Mouse (Mus musculus): ENCODE measurements around the gene Disp1.

The Disp1 gene

DNA sequence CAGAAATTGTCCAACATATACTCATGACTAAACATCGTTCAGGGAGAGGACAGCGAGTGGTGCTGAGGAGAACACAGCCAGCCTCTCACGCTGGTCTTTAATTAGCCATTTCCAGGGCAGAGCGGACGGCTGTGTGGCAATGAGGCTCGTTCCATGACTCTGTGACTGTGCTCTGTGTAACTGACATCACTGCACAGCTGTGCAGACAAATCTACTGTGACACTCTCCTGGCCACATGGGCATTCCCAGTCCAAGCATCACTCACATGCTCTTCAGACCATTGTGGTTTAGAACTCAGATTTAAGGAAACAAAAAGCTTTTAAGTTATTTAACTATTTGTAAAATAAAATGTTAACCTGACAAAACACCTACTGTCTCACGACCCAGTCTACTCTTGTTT, 62.1 kb downstream of the Disp1 start:
- DNase-seq: no peak

DNA sequence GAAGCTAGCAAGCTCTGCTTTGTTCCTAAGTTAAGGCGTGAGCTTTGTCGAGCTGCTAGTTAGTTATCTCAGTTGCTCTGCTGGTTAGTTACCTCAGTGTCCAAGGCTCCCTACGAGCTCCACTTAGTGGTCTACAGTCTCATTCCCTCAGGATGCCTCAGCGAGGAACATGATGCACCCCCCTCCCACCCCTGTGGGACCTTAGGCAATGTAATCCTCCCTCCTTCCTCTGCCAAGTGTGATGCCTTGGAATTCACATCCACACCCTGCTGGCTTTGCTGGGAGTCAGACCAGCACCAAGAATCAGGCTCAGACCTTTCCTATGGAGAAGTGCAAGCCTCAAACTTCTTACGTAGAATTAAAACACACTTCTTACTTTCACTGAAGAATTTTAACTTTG, 65.7 kb downstream of the Disp1 start:
- DNase-seq: no peak

DNA sequence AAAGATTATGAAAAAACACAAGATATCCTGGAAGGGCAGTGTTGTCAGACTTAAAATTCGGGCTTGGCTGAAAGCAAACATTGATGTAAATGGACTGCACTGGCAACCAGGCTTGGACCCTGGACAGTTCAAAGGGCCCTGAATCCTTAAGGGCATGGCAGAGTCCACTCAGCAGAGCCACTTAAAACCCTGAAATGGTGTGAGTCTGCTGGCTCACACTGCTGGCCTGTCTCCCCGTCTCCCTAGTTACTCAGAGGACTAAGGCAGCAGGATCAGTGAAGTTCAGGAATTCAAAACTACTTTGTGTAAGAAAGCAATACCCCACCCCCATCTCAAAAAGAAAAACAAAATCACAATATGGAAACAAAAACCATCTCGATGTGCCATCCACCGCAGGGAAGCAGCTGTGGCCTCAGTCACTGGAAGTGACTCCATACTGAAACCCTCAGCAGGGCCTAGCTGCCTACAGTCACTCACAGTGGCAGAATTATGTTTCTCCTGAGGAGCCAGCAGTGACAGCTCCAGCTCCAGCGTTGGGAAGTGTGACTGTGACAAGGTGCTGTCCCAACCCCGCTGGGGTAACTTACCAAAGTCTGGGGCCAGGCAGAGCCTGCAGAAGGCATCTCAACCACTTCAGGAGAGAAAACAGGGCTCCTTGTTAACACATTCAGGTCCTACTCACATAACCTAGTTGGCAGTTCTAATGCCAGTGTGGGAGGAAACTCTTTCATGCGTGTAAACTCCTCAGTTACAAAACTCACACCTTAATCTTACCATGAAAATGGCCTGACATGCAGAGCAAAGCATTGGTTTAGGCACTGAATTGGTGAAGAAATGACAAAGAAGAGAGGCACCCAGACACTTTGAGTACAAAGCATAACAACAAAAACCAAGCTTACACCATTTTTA, 66.8 kb downstream of the Disp1 start:
- no peak for DNase-seq

DNA sequence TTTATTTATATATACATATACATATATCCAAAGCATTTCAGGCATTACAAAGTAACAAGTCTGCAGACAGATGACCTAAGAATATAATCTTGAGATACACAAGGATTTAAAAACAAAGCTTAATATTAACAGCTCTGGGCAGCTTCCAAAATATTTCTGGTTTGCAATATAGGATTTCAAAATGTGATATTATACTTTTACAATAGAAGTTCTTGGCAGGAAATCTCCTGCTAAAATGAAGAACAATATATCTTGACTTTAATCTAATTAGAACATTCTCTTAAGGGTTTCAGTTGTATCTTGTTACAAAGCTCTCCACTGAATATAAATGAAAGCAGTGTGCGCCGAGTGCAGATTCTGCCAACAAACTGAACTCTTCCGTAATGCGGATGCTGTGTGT, 68.0 kb downstream of the Disp1 start:
- no peak for DNase-seq

DNA sequence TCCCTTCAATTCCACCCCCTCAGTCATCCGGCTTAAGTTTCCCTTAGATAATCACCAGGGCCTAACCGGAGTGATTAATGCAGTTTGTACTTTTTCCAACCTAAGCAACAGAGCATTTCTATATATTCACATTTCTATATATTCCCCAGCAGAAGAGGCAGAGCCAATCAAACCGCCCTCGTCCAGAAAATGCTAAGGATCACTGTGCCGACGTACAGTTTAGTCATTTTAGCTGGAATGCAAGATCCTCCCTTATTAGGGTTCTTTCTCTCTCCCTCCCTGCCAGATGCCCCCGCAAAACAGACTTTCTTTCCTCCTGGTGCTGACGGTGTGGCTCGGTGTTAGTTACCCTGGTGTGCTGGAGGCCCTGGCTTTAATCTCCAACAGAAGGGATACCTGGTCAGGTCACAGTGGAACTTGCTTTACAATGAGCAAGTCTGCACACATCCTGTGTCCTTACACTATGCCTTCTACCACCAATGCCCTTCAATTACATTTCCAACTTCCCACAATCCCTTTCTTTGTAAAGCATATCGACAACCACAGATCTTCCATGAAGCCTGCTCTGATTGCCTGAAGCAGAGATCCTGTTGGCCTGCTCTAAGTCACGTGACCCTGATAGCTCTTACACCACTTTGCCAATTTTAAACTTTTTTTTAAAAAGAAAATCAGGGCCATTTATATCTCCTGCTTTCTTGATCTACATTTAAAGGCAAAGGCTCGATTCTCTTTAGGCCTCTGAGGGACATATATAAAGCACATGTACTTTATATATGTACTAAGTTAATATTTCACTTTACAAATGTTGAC, 69.6 kb downstream of the Disp1 start:
- DNase-seq: no peak

DNA sequence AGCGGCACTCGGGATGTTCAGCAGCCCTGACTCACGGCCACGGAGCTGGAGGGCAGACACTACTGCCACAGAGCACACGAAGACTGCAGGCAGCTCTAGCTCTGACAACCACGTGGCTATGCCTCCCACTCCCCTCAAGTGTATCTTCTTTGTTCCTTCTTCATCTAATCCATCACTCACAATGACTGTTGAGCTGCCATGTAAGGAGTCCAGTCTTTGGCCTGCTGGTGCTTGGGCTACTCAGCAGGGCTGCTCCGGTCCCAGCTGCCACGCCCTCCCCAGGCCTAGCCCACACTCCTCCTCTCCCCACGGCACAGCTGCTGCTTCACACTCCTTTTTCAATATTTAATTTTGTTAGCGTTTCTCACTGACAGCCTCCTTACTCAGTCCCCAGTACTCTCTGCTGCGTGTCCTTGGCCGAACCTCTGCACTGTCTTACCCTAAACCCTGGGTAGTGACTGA, 70.9 kb downstream of the Disp1 start:
- no peak for DNase-seq

DNA sequence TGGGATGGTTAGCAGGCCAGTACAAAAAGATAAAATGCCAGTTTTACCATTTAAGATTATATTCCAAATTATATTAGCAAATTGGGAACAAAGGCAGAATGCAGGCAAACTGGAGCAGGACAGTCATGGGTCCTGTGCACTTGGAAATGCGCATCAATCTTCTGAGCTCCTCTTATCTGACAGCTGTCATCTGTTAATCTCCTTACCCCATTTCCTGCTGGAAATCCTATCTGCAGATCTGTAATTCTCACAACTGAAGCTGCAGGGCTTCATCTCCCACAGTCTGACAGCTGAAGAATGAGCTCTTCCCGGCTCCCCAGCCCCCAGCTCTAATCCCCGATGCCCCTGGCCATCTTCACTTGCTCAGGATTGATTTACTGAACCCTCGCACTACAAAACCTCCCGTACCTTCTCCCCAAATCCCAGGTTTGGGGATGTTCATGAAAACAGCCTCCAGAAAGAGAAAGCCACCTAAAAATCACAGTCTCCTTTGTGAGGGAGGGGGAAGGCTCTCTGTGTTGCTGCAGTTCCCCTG, 71.7 kb downstream of the Disp1 start:
- DNase-seq: no peak

DNA sequence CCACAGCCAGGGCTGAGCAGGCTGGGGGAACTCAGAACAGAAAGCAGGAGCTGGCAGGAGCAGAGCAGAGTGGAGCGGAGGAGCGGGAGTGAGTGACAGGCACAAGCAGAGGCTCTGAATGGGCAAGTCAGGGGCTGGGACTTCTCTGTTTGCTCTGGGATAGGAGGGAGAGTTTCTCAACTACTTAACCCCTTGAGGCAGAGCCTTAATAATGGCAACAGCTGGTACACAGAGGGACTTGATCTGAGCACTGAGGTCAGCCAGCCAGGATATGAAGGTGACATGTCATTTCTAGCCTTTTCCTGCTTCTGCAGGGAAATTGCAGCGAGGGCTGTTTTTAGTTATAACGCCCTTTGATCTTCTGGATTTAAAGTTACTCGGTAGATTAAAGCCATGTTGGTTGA, 73.9 kb downstream of the Disp1 start:
- DNase-seq: no peak

DNA sequence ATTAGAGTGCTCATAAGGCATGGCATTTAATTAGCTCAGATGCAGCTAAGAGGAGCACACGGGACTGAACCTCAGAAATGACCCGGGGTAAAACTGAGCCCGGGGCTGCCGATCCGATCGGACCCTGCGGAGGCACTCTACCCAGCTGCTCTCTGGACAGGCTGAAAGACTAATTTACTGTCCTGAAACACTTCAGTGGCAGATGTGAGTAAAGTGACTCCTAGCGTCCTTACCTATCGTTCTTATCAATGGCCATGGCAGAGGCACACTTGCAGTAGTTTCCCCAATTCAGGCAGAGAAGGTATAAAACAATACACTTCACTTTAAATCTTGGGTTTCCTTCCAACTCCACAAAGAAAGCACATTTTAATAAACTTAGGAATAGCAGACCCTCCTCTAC, 74.5 kb downstream of the Disp1 start:
- DNase-seq: no peak

DNA sequence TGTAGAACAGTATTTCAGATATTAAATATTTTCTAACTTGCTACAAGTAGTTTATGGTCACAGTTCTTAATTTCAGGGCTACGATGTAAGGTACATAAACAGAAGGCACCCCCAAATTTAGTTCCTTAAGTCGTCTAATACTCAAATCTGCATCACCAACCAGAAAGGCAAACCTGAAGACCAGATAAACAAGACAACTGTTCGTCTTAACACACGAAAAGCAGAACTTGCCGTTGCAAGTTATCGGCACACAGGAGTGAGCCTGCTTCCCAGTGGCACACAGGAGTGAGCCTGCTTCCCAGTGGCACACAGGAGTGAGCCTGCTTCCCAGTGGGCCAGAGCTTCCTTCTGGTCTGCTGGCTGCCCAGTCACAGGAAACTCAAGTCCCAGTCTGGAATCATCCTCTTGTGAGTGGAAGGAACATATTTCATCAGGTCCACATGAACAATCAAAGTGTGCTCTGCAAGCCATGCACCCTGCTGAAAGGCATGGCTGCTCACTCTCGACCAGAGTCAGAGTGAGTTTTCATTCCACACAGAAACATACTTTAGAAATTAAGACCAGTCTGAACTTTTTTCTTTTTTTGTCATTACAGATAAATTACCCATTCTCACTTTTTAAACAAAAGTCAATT, 75.1 kb downstream of the Disp1 start:
- no peak for DNase-seq

DNA sequence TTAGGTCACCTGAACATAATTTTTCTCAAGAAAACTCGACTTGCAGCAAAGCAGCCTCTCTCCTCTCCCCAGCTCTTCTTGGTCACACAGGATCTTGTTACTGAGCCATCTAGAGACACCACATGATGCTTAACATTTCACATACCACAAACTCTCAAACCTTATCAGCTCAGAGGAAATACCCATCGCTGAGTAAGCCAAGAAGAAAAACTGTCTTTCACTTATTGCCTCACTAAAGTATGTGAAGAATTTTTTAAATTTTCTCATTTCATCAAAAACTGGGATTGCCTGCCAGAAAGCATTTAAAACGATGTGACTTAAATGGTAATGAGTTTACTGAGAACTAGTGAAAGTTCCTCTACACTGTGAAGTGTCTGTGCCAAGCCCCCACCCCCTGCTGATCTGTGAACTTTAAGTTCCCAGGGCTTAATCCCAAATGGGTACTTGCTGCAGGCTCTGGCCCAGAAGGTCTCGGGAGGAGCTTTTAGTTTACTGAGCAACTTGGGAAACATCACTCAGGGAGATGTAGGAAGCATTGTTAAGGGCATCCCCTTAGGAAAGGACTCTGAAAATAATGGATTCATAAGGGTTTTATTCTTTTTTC, 76.6 kb downstream of the Disp1 start:
- no peak for DNase-seq

DNA sequence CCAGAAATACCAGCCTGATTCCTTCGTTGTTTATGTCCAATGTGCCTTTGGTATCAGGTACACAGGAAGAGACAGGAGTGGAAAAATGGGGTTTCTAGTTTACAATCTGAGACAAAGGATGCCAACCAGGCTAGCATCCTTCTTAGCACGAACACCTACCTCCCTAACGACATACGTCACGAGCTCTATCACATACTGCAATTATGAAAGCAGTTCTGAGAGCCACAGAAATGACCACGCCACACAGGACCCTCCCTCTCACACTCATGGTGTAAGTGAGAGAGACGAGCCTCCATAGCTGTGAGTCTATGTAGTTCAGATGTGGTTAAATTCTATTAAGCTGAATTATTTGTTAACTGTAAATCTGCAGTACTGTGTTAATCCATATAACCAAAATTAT, 78.1 kb downstream of the Disp1 start:
- DNase-seq: no peak

DNA sequence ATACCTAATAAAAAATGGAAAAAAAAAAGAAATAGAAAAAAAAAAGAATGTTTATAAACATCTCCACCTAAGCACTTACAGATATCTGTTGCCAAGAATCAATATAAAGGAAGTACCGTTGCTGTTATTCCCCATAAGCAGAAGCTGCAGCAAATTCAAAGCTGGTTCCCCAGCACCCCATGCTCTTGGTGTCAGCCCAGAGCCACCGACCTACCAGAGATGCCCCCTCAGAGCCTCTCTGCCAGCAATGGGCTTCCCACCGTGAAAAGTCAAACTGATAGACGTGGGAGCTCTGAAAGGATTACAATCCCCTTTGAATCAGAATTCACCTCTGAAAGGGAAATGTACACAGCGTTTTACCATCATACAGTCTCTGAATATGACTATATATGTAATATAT, 78.8 kb downstream of the Disp1 start:
- DNase-seq: no peak

DNA sequence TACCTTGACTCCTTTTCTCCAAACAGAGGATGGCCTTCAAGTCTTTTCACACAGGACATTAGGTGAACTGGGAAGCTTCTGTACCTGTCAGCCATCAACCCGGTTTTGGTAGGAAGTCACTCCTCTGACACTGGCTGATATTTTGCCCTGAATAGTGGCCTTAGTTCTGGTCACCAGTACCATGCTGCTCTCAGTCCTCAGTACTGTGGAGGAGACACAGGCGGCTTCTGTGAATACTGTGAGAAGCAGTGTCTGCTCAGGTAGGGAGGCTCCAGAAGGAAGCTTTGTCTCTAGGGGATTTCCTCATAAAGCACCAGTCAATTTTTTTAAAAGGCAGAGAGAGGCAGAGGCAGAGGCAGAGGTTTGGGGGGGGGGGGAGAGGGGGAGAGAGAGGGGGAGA, 80.0 kb downstream of the Disp1 start:
- DNase-seq: no peak

DNA sequence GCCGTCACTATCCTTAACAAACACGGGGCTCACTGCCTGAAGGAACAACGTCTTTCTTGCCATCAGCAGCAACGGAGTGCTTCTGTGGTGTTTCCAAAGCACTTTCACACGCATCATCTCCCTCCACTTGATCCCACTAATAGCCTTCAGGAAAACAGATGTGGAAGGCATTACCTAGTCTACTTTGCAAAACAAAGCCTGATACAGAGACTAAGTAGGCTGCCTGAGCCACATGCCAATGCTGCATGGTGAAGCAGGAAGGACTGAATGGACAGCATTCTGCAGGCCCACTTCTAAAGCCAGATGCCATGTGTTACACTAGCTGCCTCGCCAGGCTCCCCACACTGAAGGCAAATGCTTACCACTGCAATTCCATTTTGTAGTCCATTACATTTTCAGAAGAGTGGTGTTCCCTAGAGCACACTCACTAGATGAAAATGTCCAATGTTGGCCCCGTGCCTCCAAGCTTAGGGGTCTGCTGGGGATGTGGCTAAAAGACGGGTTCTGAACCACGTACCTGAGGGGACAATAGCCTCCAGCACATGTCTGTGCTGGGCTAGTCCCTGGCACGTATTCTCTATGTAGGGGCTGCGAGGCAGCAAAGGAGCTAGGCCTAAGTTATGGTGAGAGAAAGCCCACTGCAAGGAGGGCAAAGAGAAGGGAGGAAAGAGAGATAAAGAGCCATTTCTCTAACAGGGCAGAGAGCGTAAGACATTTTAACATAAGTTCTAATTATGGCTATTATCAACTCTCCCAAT, 80.6 kb downstream of the Disp1 start:
- DNase-seq: no peak

DNA sequence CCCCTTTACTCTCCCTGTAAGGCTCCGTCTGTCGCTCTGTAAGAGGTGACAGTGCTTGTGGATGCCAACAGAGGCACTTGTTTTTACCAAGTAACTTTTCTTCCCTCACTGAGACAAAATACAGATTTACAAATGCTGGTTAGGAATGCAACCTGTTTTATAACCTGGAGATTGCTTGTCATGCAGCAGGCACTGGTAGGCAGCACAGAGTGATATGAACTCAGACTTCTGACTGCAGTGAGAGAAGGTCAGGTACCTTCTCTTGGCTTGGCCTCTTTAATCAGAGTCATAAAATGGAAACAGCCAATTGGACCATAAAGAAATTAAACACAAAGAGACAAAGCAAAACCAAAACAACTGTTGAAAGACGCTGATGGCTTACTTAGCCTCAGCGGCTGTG, 83.2 kb downstream of the Disp1 start:
- no peak for DNase-seq

DNA sequence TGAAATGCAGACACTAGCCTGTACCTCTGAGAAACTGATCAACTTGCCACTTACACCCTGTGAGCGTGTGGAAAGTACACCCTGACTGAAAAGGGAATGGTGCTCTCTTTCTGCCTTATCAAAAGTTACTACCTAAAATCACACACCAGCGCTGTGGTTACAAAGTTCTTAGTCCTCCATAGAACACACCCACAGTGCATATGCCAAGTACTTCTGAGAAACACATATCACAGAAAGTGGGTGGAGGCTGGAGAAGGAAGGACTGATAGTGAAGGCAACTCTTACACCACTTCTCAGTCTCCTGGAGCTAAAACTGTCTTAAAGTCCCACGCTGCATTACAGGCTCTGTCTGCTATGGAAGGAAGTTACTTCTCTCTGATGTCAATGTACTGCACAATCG, 86.9 kb downstream of the Disp1 start:
- DNase-seq: no peak

DNA sequence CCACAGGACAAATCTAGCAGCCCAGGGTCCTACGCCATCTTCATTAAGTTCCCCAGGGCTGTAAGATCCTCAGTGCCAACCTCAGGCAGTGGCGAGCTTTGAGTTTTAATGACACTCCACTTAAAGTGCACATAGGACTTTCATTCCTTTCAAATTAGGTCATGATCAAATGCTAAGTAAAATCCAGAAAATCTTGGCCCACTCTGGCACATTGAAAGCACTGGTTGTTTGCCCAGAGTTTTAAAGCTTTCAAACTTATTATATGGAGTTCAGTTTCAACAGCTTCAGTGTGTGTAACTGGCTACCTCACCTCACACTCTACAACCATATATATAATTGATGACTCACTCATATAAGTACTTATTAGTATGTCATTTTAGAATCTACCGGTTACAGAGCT, 87.9 kb downstream of the Disp1 start:
- DNase-seq: no peak

DNA sequence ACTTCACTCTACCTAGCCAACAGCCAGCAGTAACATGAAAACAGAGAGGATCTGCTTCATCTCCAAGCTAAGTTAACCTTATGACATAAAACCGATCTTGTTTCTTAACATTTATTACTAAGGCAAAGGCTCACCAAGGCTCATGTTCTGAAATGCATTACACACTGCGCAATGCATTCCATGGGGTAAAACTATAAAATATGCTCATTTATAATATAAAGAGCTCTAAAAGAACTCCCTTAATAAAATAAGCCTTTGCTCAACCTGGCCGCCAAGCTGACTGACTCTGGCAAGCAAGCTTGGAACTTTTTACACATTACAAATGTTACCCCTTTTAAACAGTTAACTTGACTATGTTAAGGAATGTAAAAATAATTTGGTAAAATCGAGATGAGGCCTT, 94.1 kb downstream of the Disp1 start:
- no peak for DNase-seq

DNA sequence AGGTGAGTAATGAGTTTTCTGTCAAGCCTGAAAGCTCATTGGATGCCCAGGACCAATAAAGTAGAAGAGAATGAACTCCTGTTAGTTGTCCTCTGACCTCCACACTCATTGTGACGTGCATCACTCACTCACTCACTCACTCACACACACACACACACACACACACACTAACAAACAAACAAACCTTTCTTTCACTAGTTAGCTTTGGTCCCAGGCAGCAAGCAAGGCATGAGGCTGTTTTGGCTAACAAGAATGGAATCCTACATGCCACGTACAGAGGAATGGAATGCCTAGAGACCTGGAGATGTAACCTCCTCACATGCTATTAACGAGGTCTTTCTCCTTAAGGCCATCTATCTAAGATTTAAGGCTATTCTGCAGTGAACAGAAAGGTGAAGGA, 97.6 kb downstream of the Disp1 start:
- DNase-seq: no peak

DNA sequence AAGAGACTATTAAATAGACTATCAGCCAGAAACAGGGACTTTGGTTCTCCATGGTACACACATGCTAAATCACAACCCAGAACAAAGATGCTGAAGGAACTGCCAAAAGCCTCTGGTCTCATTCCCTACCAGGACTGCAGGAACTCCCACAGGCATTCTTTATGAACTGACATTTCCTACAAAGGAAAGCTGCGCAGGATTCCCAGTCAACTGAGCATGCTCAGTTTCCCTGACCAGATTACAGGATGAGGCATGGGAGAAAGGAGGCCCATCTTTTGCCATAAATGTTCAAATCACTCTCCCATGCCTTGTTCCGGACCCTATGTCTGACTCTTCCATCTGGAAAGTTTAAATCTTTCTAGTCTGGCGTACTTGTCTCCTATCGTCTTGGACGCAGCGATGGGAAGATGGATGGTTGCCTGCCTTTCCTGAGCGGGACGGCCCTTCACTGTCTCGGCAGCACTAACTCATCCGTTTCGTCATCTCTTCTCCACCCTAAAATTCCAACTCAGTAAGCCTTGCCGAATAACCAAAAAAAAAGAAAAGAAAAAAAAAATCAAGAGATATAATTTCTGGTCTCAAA, 100.9 kb downstream of the Disp1 start:
- DNase-seq: no peak

All from cerebellum, adult 11 months (tissue).